Mouse (Mus musculus): ENCODE results near the gene Synj2bp.

GRCm38 (mm10) chr12:81568374-81568773 lies 35.7 kb upstream of the Synj2bp start, which contains the start of gene Adam21:
- TF ChIP-seq GATA1 (IDR thresholded peaks at IDR 0.05; ENCODE audit: borderline replicate concordance, low read length) = no peak
- no peak for TF ChIP-seq FLI1 (IDR thresholded peaks at IDR 0.05; ENCODE audit: low read length)

All from megakaryocyte, embryonic 14.5 days (primary cell).